Mouse (Mus musculus) limb, embryonic 12.5 days (tissue): ENCODE data around the gene Traf2. TPM values are rescaled to one million over a fixed set of nuclear protein-coding genes. Genes with fewer than 3 reads are reported as not detected.

Source experiments
- polyA plus RNA-seq: library from polyadenylated mRNA; unstranded; fragments of >200 nt; fragmentation: Nextera tagmentation; extraction: Ambion mirVana; gene quantifications from 2 replicates; pipeline ENCODE4 v1.2.1, GENCODE M21; 2016

Gene Traf2
- polyA plus RNA-seq, 1 experiment from 2014 or later = 39.2 TPM

Other genes with a start within 250 kb of the Traf2 start
- 0.19 and 0.93 TPM in 2 replicates for gene Grin1, start 227.8 kb downstream of the Traf2 start, polyA plus RNA-seq
- gene Man1b1, start 214.6 kb downstream of the Traf2 start, polyA plus RNA-seq = 57.2 and 58.9 TPM in 2 replicates
- 19.7 and 21.8 TPM in 2 replicates for gene Dpp7, start 190.6 kb downstream of the Traf2 start, polyA plus RNA-seq
- 7.2 and 7.8 TPM in 2 replicates for gene Uap1l1, start 181.3 kb downstream of the Traf2 start, polyA plus RNA-seq
- gene Sapcd2, start 174.6 kb downstream of the Traf2 start, polyA plus RNA-seq = 63.4 and 69.0 TPM in 2 replicates
- 0.15 and 0.31 TPM in 2 replicates for gene Entpd2, start 151.1 kb downstream of the Traf2 start, polyA plus RNA-seq
- gene Npdc1, start 147.6 kb downstream of the Traf2 start, polyA plus RNA-seq = 10.9 and 12.6 TPM in 2 replicates
- gene Fut7, start 123.7 kb downstream of the Traf2 start, polyA plus RNA-seq = not detected in 2 replicates
- 3.5 and 5.3 TPM in 2 replicates for gene Abca2, start 118.2 kb downstream of the Traf2 start, polyA plus RNA-seq
- gene Clic3, start 90.1 kb downstream of the Traf2 start, polyA plus RNA-seq = 0.68 and 1.0 TPM in 2 replicates
- 23.2 and 23.6 TPM in 2 replicates for gene Paxx, start 85.8 kb downstream of the Traf2 start, polyA plus RNA-seq
- 0.35 and 0.50 TPM in 2 replicates for gene Ptgds, start 76.9 kb downstream of the Traf2 start, polyA plus RNA-seq
- gene Lcn12, start 53.0 kb downstream of the Traf2 start, polyA plus RNA-seq = not detected in 2 replicates
- gene Fbxw5, start 46.2 kb downstream of the Traf2 start, polyA plus RNA-seq = 68.4 and 76.8 TPM in 2 replicates
- 4.0 and 6.1 TPM in 2 replicates for gene C8g, start 45.2 kb downstream of the Traf2 start, polyA plus RNA-seq
- 320 and 329 TPM in 2 replicates for gene Edf1, start 10.9 kb upstream of the Traf2 start, polyA plus RNA-seq
- gene Mamdc4, start 27.9 kb upstream of the Traf2 start, polyA plus RNA-seq = 2.3 and 3.0 TPM in 2 replicates
- 183 and 184 TPM in 2 replicates for gene Phpt1, start 28.3 kb upstream of the Traf2 start, polyA plus RNA-seq
- 0.08 and 0.23 TPM in 2 replicates for gene Ajm1, start 34.8 kb upstream of the Traf2 start, polyA plus RNA-seq
- gene Rabl6, start 61.6 kb upstream of the Traf2 start, polyA plus RNA-seq = 81.3 and 83.0 TPM in 2 replicates
- 0.18 and 0.27 TPM in 2 replicates for gene Ccdc183, start 70.7 kb upstream of the Traf2 start, polyA plus RNA-seq
- 21.9 and 22.6 TPM in 2 replicates for gene Tmem141, start 75.1 kb upstream of the Traf2 start, polyA plus RNA-seq
- gene Fcna, start 81.1 kb upstream of the Traf2 start, polyA plus RNA-seq = 0.40 and 0.68 TPM in 2 replicates
- 0.36 TPM in 1 of 2 replicates, not detected in the other for gene Lcn8, start 106.2 kb upstream of the Traf2 start, polyA plus RNA-seq
- not detected in 2 replicates for gene Lcn5, start 111.0 kb upstream of the Traf2 start, polyA plus RNA-seq
- gene Lcn6, start 129.8 kb upstream of the Traf2 start, polyA plus RNA-seq = not detected in 2 replicates
- not detected in 2 replicates for gene Lcn10, start 135.8 kb upstream of the Traf2 start, polyA plus RNA-seq
- gene Obp2a, start 153.1 kb upstream of the Traf2 start, polyA plus RNA-seq = not detected in 2 replicates
- 91.2 and 91.3 TPM in 2 replicates for gene Bmyc, start 159.8 kb upstream of the Traf2 start, polyA plus RNA-seq
- not detected in 2 replicates for gene Obp2b, start 190.1 kb upstream of the Traf2 start, polyA plus RNA-seq
- gene Lcn3, start 218.6 kb upstream of the Traf2 start, polyA plus RNA-seq = not detected in 2 replicates
- not detected in 2 replicates for gene Lcn11, start 230.1 kb upstream of the Traf2 start, polyA plus RNA-seq
- not detected in 2 replicates for gene Gm13539, start 235.3 kb upstream of the Traf2 start, polyA plus RNA-seq